In the genomic region with DNA sequence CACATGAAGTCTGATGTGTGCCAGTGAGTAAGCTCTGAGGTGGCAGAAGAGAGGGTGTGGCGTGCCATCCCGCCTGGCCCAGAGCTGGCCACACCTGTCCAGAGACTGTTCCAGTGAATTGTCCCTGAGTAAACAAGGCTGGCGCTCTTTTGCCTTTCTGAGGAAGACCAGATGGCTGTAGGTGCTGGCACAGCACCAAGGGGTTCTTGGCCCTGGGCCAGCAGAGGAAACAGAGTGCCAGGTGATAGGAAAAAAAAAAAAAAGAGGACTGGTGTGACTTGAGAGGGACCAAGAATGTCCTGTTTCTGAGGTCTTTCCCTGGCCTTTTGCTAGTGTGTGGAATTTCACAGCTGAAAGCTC, we compare ENCODE assay signal across 7 mouse cellular contexts. TPM values are rescaled to one million over a fixed set of nuclear protein-coding genes. Genes with fewer than 3 reads are reported as not detected.
DNase-seq lines count a peak whose midpoint lies in the region; ATAC-seq and TF ChIP-seq lines count a peak whose summit lies in the region.

No protein-coding gene starts in this region.

- H3K27ac ChIP-seq in gastrocnemius, adult 2 months, result no peak overlapping the region; the same call in 1 of the 2 replicates

- intact Hi-C loops in gastrocnemius, adult 2 months (cut with DNase I), result no loop called here

- DNase-seq in urinary bladder, postnatal 25 days (ENCODE audit: low spot score), result peak; percentile 29
- no peak for DNase-seq in urinary bladder, postnatal 10 days (ENCODE audit: low spot score)
- DNase-seq in kidney, adult 11 months, result peak; percentile 39
- peak; percentile 59 for DNase-seq in lung, postnatal 36 days
- no peak for DNase-seq in layer of hippocampus, adult 18-20 months (ENCODE audit: low spot score in 2 of 2)
- no peak for DNase-seq in gastrocnemius, adult 2 months

- peak; percentile 35; the same call in 1 of the 2 replicates for ATAC-seq in common myeloid progenitor, adult 5-6 weeks (replicated peaks; ENCODE audit: low read depth, poor library complexity, severe bottlenecking)

- TF ChIP-seq CTCF in gastrocnemius, adult 2 months (IDR thresholded peaks at IDR 0.05), result no peak

- no peak overlapping the region for H3K4me3 ChIP-seq in gastrocnemius, adult 2 months

RNA-seq across cellular contexts. Expression of gene Pcbp1, which starts 43.3 kb away (rescaled TPM):
- total RNA-seq in common myeloid progenitor, adult 5-6 weeks (2017), result 115 and 172 TPM in 2 replicates
- 100 to 1,000 TPM; 197 to 204 TPM for total RNA-seq in layer of hippocampus, adult 18-20 months (2021)
- 100 to 1,000 TPM; 121 to 128 TPM for total RNA-seq in gastrocnemius, adult 2 months (2021)

RNA-seq across cellular contexts. Expression of gene Asprv1, which starts 58.5 kb away (rescaled TPM):
- 0.55 TPM in 1 of 2 replicates, not detected in the other for total RNA-seq in common myeloid progenitor, adult 5-6 weeks (2017)
- total RNA-seq in layer of hippocampus, adult 18-20 months (2021), result 1 to 10 TPM; 1.2 to 1.8 TPM
- not detected for total RNA-seq in gastrocnemius, adult 2 months (2021)

Comparison
In these comparisons a context has a peak if more than half of its experiments do, and no peak if none do; other contexts are left out.
1. DNase-seq: peak in urinary bladder, postnatal 25 days (single experiment), kidney, adult 11 months (single experiment) and lung, postnatal 36 days (single experiment); none in urinary bladder, postnatal 10 days (single experiment), layer of hippocampus, adult 18-20 months (0 of 2) and gastrocnemius, adult 2 months (single experiment).